Mouse (Mus musculus) testis, adult 2 months (tissue): ENCODE results near the gene Foxs1.

ENCODE experiments used
- CTCF ChIP-seq: fragments of 200-500 bp; IDR thresholded peaks from 2 replicates; pipeline ENCODE4 v1.5.1; 2012; ENCODE audit warnings: low read depth, mild to moderate bottlenecking, inconsistent platforms, low read length, moderate library complexity; ENCODE audit not compliant: control insufficient read depth, insufficient read depth, insufficient replicate concordance
- POLR2A ChIP-seq: fragments of 200-500 bp; IDR thresholded peaks from 2 replicates; pipeline ENCODE4 v1.6.1; 2012; ENCODE audit warnings: low read depth, mild to moderate bottlenecking, inconsistent platforms, low read length, moderate library complexity; ENCODE audit not compliant: control insufficient read depth

- TF ChIP-seq CTCF: no peak
- no peak for TF ChIP-seq POLR2A
Measured at GRCm38 (mm10) chr2:152884101-152884645, 48.8 kb downstream of the Foxs1 start.
